Mouse (Mus musculus): ENCODE results near the gene Gpatch1. TPM values are rescaled to one million over a fixed set of nuclear protein-coding genes. Genes with fewer than 3 reads are reported as not detected.

The Gpatch1 gene
- polyA plus RNA-seq, 1 experiment from 2014 or later = 9.3 TPM

- DNase-seq (ENCODE audit: low spot score) (peak; percentile 58), ATAC-seq (ENCODE audit: low FRiP score, low TSS enrichment) (peak; percentile 76; the same call in 1 of the 2 replicates)
- Histone ChIP-seq H3K27ac (replicated peaks) (no peak overlapping the region; the same call in 1 of the 2 replicates), H3K36me3 (ENCODE audit: control insufficient read depth, insufficient read depth, low read length) (peaks cover 7% of the 10 kb centered on the region), H3K9ac (ENCODE audit: low read length) (no peak overlapping the region), H3K4me1 (replicated peaks; ENCODE audit: control insufficient read depth, insufficient read depth) (no peaks in the 10 kb centered on the region), H3K27me3 (ENCODE audit: control insufficient read depth, insufficient read depth, low read length) (no peaks in the 10 kb centered on the region), H3K9me3 (ENCODE audit: control insufficient read depth, low read length) (no peaks in the 10 kb centered on the region), H3K4me2 (replicated peaks; ENCODE audit: low read depth) (no peak overlapping the region), H3K4me3 (ENCODE audit: low read depth, low read length) (no peak overlapping the region)
- TF ChIP-seq EP300 (optimal IDR thresholded peaks at IDR 0.05) = no peak
- TF ChIP-seq CTCF (IDR thresholded peaks at IDR 0.05; ENCODE audit: low read depth) = no peak
- WGBS = 60% methylated on average over 8 of the region's 8 CpGs
Measured at GRCm38 (mm10) chr7:35299656-35300055, 18.6 kb downstream of the Gpatch1 start.

- Histone ChIP-seq H3K9ac (ENCODE audit: low read length) (no peak overlapping the region), H3K4me2 (replicated peaks; ENCODE audit: low read depth) (no peak overlapping the region), H3K27me3 (ENCODE audit: control insufficient read depth, insufficient read depth, low read length) (no peaks in the 10 kb centered on the region), H3K4me1 (replicated peaks; ENCODE audit: control insufficient read depth, insufficient read depth) (no peaks in the 10 kb centered on the region), H3K9me3 (ENCODE audit: control insufficient read depth, low read length) (no peaks in the 10 kb centered on the region), H3K36me3 (ENCODE audit: control insufficient read depth, insufficient read depth, low read length) (peaks cover 7% of the 10 kb centered on the region), H3K27ac (replicated peaks) (no peak overlapping the region), H3K4me3 (ENCODE audit: low read depth, low read length) (no peak overlapping the region)
- 90% methylated on average over 5 of the region's 5 CpGs for WGBS
- TF ChIP-seq CTCF (IDR thresholded peaks at IDR 0.05; ENCODE audit: low read depth) = peak; percentile 62
- TF ChIP-seq EP300 (optimal IDR thresholded peaks at IDR 0.05) = no peak
- DNase-seq (ENCODE audit: low spot score) (no peak), ATAC-seq (ENCODE audit: low FRiP score, low TSS enrichment) (no peak)
Measured at GRCm38 (mm10) chr7:35297886-35298285, 20.4 kb downstream of the Gpatch1 start.

DNA sequence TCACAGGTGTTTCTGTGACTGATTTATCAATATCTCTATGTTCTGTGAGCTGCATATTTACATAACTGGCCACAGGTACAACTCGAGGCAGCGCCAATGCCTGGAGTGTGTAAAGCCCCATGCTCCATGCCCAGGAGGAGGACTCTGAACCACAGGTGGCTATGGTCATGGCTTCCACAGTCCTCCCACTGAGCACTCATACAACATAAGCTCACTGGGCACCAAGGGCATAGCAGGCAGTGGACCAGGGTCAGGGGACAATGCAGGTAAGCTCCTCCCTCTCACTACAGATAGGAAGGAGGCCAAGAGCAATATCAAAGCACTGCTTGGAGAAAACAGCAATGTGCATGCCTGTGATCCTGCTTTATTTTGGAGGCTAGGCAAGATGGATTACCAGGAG is 22.6 kb downstream of the Gpatch1 start:
- Histone ChIP-seq H3K27me3 (ENCODE audit: control insufficient read depth, insufficient read depth, low read length) (no peaks in the 10 kb centered on the region), H3K9me3 (ENCODE audit: control insufficient read depth, low read length) (no peaks in the 10 kb centered on the region), H3K36me3 (ENCODE audit: control insufficient read depth, insufficient read depth, low read length) (peaks cover 11% of the 10 kb centered on the region), H3K4me1 (replicated peaks; ENCODE audit: control insufficient read depth, insufficient read depth) (no peaks in the 10 kb centered on the region), H3K4me2 (replicated peaks; ENCODE audit: low read depth) (no peak overlapping the region), H3K4me3 (ENCODE audit: low read depth, low read length) (no peak overlapping the region), H3K27ac (replicated peaks) (no peak overlapping the region), H3K9ac (ENCODE audit: low read length) (no peak overlapping the region)
- WGBS = 88% methylated on average over 2 of the region's 2 CpGs
- ATAC-seq (ENCODE audit: low FRiP score, low TSS enrichment) = no peak
- no peak for TF ChIP-seq EP300 (optimal IDR thresholded peaks at IDR 0.05)
- TF ChIP-seq CTCF (IDR thresholded peaks at IDR 0.05; ENCODE audit: low read depth) = no peak
- no peak for DNase-seq (ENCODE audit: low spot score)

- 91% methylated on average over 13 of the region's 13 CpGs for WGBS
- H3K36me3 ChIP-seq (ENCODE audit: control insufficient read depth, insufficient read depth, low read length) = peaks cover 11% of the 10 kb centered on the region
- TF ChIP-seq EP300 (optimal IDR thresholded peaks at IDR 0.05) (no peak), CTCF (IDR thresholded peaks at IDR 0.05; ENCODE audit: low read depth) (peak; percentile 50)
Measured at GRCm38 (mm10) chr7:35293464-35293863, 24.8 kb downstream of the Gpatch1 start.

GRCm38 (mm10) chr7:35278933-35279332 is 39.3 kb downstream of the Gpatch1 start:
- Histone ChIP-seq H3K4me3 (ENCODE audit: low read depth, low read length) (no peak overlapping the region), H3K4me2 (replicated peaks; ENCODE audit: low read depth) (no peak overlapping the region), H3K27me3 (ENCODE audit: control insufficient read depth, insufficient read depth, low read length) (no peaks in the 10 kb centered on the region), H3K9ac (ENCODE audit: low read length) (no peak overlapping the region), H3K27ac (replicated peaks) (no peak overlapping the region), H3K36me3 (ENCODE audit: control insufficient read depth, insufficient read depth, low read length) (peaks cover 17% of the 10 kb centered on the region), H3K4me1 (replicated peaks; ENCODE audit: control insufficient read depth, insufficient read depth) (no peaks in the 10 kb centered on the region), H3K9me3 (ENCODE audit: control insufficient read depth, low read length) (peaks cover 6% of the 10 kb centered on the region)
- TF ChIP-seq EP300 (optimal IDR thresholded peaks at IDR 0.05) (no peak), CTCF (IDR thresholded peaks at IDR 0.05; ENCODE audit: low read depth) (no peak)
- ATAC-seq (ENCODE audit: low FRiP score, low TSS enrichment) (no peak), DNase-seq (ENCODE audit: low spot score) (no peak)
- 84% methylated on average over 3 of the region's 3 CpGs for WGBS

More at GRCm38 (mm10) chr7:35293464-35293863, 24.8 kb downstream of the Gpatch1 start:
- ATAC-seq (ENCODE audit: low FRiP score, low TSS enrichment) (0 out of 2 replicates have a peak, but pooled peaks have one; percentile 40), DNase-seq (ENCODE audit: low spot score) (no peak)
- Histone ChIP-seq H3K4me1 (replicated peaks; ENCODE audit: control insufficient read depth, insufficient read depth) (no peaks in the 10 kb centered on the region), H3K27me3 (ENCODE audit: control insufficient read depth, insufficient read depth, low read length) (no peaks in the 10 kb centered on the region), H3K9ac (ENCODE audit: low read length) (no peak overlapping the region), H3K27ac (replicated peaks) (no peak overlapping the region), H3K4me3 (ENCODE audit: low read depth, low read length) (no peak overlapping the region), H3K9me3 (ENCODE audit: control insufficient read depth, low read length) (no peaks in the 10 kb centered on the region), H3K4me2 (replicated peaks; ENCODE audit: low read depth) (no peak overlapping the region)

DNA sequence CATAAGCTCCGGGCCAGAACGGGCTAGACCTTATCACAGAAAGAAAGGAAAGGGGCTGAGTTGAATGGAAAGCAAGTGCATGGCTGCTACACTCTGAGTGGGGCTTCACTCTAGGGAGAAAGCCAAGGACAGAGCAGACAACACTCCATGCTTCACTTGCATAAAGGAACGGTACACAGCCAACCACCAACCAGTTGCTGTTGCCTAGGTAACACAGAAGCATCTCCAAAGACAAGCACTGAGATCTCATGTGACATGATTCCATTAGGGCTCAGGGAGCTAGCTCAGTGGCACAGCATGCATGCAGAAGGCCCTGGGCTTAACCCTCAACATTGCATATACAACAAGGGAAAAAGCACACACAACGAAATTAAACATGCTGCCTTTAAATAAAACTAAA is 40.8 kb downstream of the Gpatch1 start:
- no peak for ATAC-seq (ENCODE audit: low FRiP score, low TSS enrichment)
- DNase-seq (ENCODE audit: low spot score) = no peak
- no peak overlapping the region for H3K4me3 ChIP-seq (ENCODE audit: low read depth, low read length)
- H3K9me3 ChIP-seq (ENCODE audit: control insufficient read depth, low read length) = peaks cover 6% of the 10 kb centered on the region
- no peak overlapping the region for H3K9ac ChIP-seq (ENCODE audit: low read length)
- no peaks in the 10 kb centered on the region for H3K27me3 ChIP-seq (ENCODE audit: control insufficient read depth, insufficient read depth, low read length)
- no peak for TF ChIP-seq CTCF (IDR thresholded peaks at IDR 0.05; ENCODE audit: low read depth)
- TF ChIP-seq EP300 (optimal IDR thresholded peaks at IDR 0.05) = no peak
- H3K4me1 ChIP-seq (replicated peaks; ENCODE audit: control insufficient read depth, insufficient read depth) = no peaks in the 10 kb centered on the region
- 80% methylated on average over 4 of the region's 4 CpGs for WGBS
- H3K36me3 ChIP-seq (ENCODE audit: control insufficient read depth, insufficient read depth, low read length) = peaks cover 15% of the 10 kb centered on the region
- H3K27ac ChIP-seq (replicated peaks) = no peak overlapping the region
- H3K4me2 ChIP-seq (replicated peaks; ENCODE audit: low read depth) = no peak overlapping the region

All from stomach, postnatal 0 days (tissue).